Mouse (Mus musculus) MEL (cell line): ENCODE data around the gene Ndufv1. TPM values are rescaled to one million over a fixed set of nuclear protein-coding genes. Genes with fewer than 3 reads are reported as not detected.

ENCODE experiments used
- DNase-seq: peaks from one replicate; pipeline ENCODE4 v3.0.0; 2011; ENCODE audit warnings: low read depth, low spot score
- H3K27ac ChIP-seq: 2 replicates; pipeline ENCODE4 v1.5.1; 2012; ENCODE audit warnings: low read depth, mild to moderate bottlenecking, control low read depth, low read length, moderate library complexity; ENCODE audit not compliant: control insufficient read depth
- H3K27me3 ChIP-seq, 2 experiments: fragments of 150-350 bp in 1 of 2; sonication (generic) in 1 of 2; 2 replicates each; pipeline ENCODE4 v1.6.1; 2012; ENCODE audit warnings: low read length in 2 of 2, mild to moderate bottlenecking in 2 of 2, improper control_type of control experiment in 1 of 2, moderate library complexity in 1 of 2; ENCODE audit not compliant: insufficient read depth in 2 of 2, control insufficient read depth in 1 of 2
- H3K36me3 ChIP-seq, 2 experiments: 2 replicates each; pipeline ENCODE4 v1.6.1; 2012 to 2014; ENCODE audit warnings: low read length in 2 of 2, improper control_type of control experiment in 1 of 2, inconsistent platforms in 1 of 2, mild to moderate bottlenecking in 1 of 2; ENCODE audit not compliant: insufficient read depth in 2 of 2, control insufficient read depth in 1 of 2
- H3K4me1 ChIP-seq, 2 experiments: fragments of 150-350 bp in 1 of 2; sonication (generic) in 1 of 2; 2 replicates each; pipeline ENCODE4 v1.6.1; 2012; ENCODE audit warnings: low read length in 2 of 2, improper control_type of control experiment in 1 of 2, mild to moderate bottlenecking in 1 of 2; ENCODE audit not compliant: insufficient read depth in 2 of 2, control insufficient read depth in 1 of 2
- H3K4me3 ChIP-seq, 2 experiments: fragments of 150-350 bp in 1 of 2; sonication (generic) in 1 of 2; 2 replicates each; pipeline ENCODE4 v1.5.1; 2012; ENCODE audit warnings: low read depth in 2 of 2, low read length in 2 of 2, mild to moderate bottlenecking in 2 of 2, moderate library complexity in 2 of 2, control low read depth in 1 of 2, improper control_type of control experiment in 1 of 2; ENCODE audit not compliant: control insufficient read depth in 1 of 2, insufficient read depth in 1 of 2
- H3K79me2 ChIP-seq: 2 replicates; pipeline ENCODE4 v1.6.1; 2012; ENCODE audit warnings: mild to moderate bottlenecking, low read length, moderate library complexity; ENCODE audit not compliant: control insufficient read depth, poor library complexity, insufficient read depth
- H3K9ac ChIP-seq: 2 replicates; pipeline ENCODE4 v1.6.1; 2012; ENCODE audit warnings: low read depth, mild to moderate bottlenecking, control low read depth, low read length, moderate library complexity; ENCODE audit not compliant: control insufficient read depth, poor library complexity, severe bottlenecking
- H3K9me3 ChIP-seq: fragments of 150-350 bp; sonication (generic); replicated peaks from 2 replicates; pipeline ENCODE4 v1.6.1; 2012; ENCODE audit warnings: mild to moderate bottlenecking, low read length, improper control_type of control experiment, moderate library complexity; ENCODE audit not compliant: insufficient read depth
- BHLHE40 ChIP-seq: IDR thresholded peaks from 2 replicates; pipeline ENCODE4 v1.6.1; 2012; ENCODE audit warnings: low read depth, mild to moderate bottlenecking, inconsistent platforms, low read length, improper control_type of control experiment, borderline replicate concordance
- CTCF ChIP-seq, 3 experiments: IDR thresholded peaks in 2 of 3; conservative IDR thresholded peaks in 1 of 3; 2 replicates each; pipeline ENCODE4 v1.5.1; 2011 to 2012; ENCODE audit warnings: low read length in 3 of 3, low read depth in 2 of 3, mild to moderate bottlenecking in 2 of 3, improper control_type of control experiment in 1 of 3, inconsistent platforms in 1 of 3, mixed read lengths in 1 of 3, moderate library complexity in 1 of 3; ENCODE audit not compliant: control insufficient read depth in 1 of 3, insufficient read depth in 1 of 3, poor library complexity in 1 of 3, severe bottlenecking in 1 of 3
- E2F4 ChIP-seq: IDR thresholded peaks from 2 replicates; pipeline ENCODE4 v1.6.1; 2011; ENCODE audit warnings: low read depth, low read length, improper control_type of control experiment, borderline replicate concordance
- ETS1 ChIP-seq: IDR thresholded peaks from 2 replicates; pipeline ENCODE4 v1.6.1; 2012; ENCODE audit warnings: low read depth, mild to moderate bottlenecking, inconsistent platforms, low read length, improper control_type of control experiment, moderate library complexity
- MAFK ChIP-seq: IDR thresholded peaks from 2 replicates; pipeline ENCODE4 v1.6.1; 2011; ENCODE audit warnings: low read depth, mild to moderate bottlenecking, low read length, improper control_type of control experiment, borderline replicate concordance
- MAX ChIP-seq: IDR thresholded peaks from 2 replicates; pipeline ENCODE4 v1.6.1; 2011; ENCODE audit warnings: low read length, improper control_type of control experiment
- MEF2A ChIP-seq: IDR thresholded peaks from 2 replicates; pipeline ENCODE4 v1.6.1; 2014; ENCODE audit warnings: low read depth, mild to moderate bottlenecking, inconsistent platforms, low read length, improper control_type of control experiment; ENCODE audit not compliant: poor library complexity, insufficient replicate concordance, severe bottlenecking; ENCODE audit errors: extremely low read depth
- MXI1 ChIP-seq: IDR thresholded peaks from 2 replicates; pipeline ENCODE4 v1.6.1; 2011; ENCODE audit warnings: mild to moderate bottlenecking, low read depth, low read length, improper control_type of control experiment
- NELFE ChIP-seq: IDR thresholded peaks from 2 replicates; pipeline ENCODE4 v1.6.1; 2011; ENCODE audit warnings: low read depth, low read length, improper control_type of control experiment
- POLR2A ChIP-seq, 2 experiments: IDR thresholded peaks; 2 replicates each; pipeline ENCODE4 v1.6.1; 2011 to 2012; ENCODE audit warnings: low read length in 2 of 2, mild to moderate bottlenecking in 2 of 2, control low read depth in 1 of 2, improper control_type of control experiment in 1 of 2, low read depth in 1 of 2, moderate library complexity in 1 of 2; ENCODE audit not compliant: control insufficient read depth in 1 of 2, insufficient read depth in 1 of 2, poor library complexity in 1 of 2
- POLR2AphosphoS2 ChIP-seq: IDR thresholded peaks from 2 replicates; pipeline ENCODE4 v1.6.1; 2011; ENCODE audit warnings: low read length, improper control_type of control experiment
- RAD21 ChIP-seq: IDR thresholded peaks from 2 replicates; pipeline ENCODE4 v1.6.1; 2011; ENCODE audit warnings: mild to moderate bottlenecking, low read depth, low read length, improper control_type of control experiment
- SIN3A ChIP-seq: IDR thresholded peaks from 2 replicates; pipeline ENCODE4 v1.6.1; 2012; ENCODE audit warnings: low read length, improper control_type of control experiment, inconsistent platforms
- SMC3 ChIP-seq: IDR thresholded peaks from 2 replicates; pipeline ENCODE4 v1.6.1; 2011; ENCODE audit warnings: low read depth, low read length, improper control_type of control experiment
- TAL1 ChIP-seq: IDR thresholded peaks from 2 replicates; pipeline ENCODE4 v1.6.1; 2012; ENCODE audit warnings: mild to moderate bottlenecking, inconsistent platforms, low read length, moderate library complexity, mixed read lengths
- TCF12 ChIP-seq: IDR thresholded peaks from 2 replicates; pipeline ENCODE4 v1.6.1; 2014; ENCODE audit warnings: low read depth, mild to moderate bottlenecking, inconsistent platforms, low read length, improper control_type of control experiment, moderate library complexity
- USF1 ChIP-seq: IDR thresholded peaks from 2 replicates; pipeline ENCODE4 v1.6.1; 2014; ENCODE audit warnings: low read depth, mild to moderate bottlenecking, inconsistent platforms, low read length, improper control_type of control experiment, moderate library complexity
- USF2 ChIP-seq, 2 experiments: IDR thresholded peaks; 2 replicates each; pipeline ENCODE4 v1.6.1; 2011 to 2012; ENCODE audit warnings: improper control_type of control experiment in 2 of 2, low read length in 2 of 2, borderline replicate concordance in 1 of 2, inconsistent platforms in 1 of 2, low read depth in 1 of 2, mild to moderate bottlenecking in 1 of 2; ENCODE audit not compliant: insufficient read depth in 1 of 2
- ZC3H11A ChIP-seq: IDR thresholded peaks from 2 replicates; pipeline ENCODE4 v1.6.1; 2012; ENCODE audit warnings: low read depth, mild to moderate bottlenecking, inconsistent platforms, low read length, improper control_type of control experiment
- ZKSCAN1 ChIP-seq: IDR thresholded peaks from 2 replicates; pipeline ENCODE4 v1.6.1; 2012; ENCODE audit warnings: low read depth, mild to moderate bottlenecking, inconsistent platforms, low read length, improper control_type of control experiment, moderate library complexity
- ZNF384 ChIP-seq: IDR thresholded peaks from 2 replicates; pipeline ENCODE4 v1.6.1; 2012; ENCODE audit warnings: low read depth, mild to moderate bottlenecking, inconsistent platforms, low read length, improper control_type of control experiment
- polyA plus RNA-seq, 2 experiments: library from polyadenylated mRNA; stranded (reverse) in 1 of 2; unstranded in 1 of 2; fragments of >175 nt in 1 of 2; fragments of >200 nt in 1 of 2; gene quantifications; 2 replicates each; pipeline versions ENCODE4 v1.2.1 to v1.2.4; 2012; ENCODE audit warnings: low replicate concordance in 2 of 2, low read depth in 1 of 2; ENCODE audit not compliant: insufficient read length in 2 of 2, insufficient read depth in 1 of 2, missing spikeins in 1 of 2
- total RNA-seq: library from RNA; depleted of rRNA; stranded (reverse); fragments of 300-350 nt; gene quantifications from 2 replicates; pipeline ENCODE4 v1.2.3, GENCODE M21; 2012

The Ndufv1 gene
- total and polyA plus RNA-seq, 3 experiments: 218 to 267 TPM; not detected in 1

GRCm38 (mm10) chr19:4052516-4053030, 40.0 kb upstream of the Ndufv1 start:
- DNase-seq: no peak

DNA sequence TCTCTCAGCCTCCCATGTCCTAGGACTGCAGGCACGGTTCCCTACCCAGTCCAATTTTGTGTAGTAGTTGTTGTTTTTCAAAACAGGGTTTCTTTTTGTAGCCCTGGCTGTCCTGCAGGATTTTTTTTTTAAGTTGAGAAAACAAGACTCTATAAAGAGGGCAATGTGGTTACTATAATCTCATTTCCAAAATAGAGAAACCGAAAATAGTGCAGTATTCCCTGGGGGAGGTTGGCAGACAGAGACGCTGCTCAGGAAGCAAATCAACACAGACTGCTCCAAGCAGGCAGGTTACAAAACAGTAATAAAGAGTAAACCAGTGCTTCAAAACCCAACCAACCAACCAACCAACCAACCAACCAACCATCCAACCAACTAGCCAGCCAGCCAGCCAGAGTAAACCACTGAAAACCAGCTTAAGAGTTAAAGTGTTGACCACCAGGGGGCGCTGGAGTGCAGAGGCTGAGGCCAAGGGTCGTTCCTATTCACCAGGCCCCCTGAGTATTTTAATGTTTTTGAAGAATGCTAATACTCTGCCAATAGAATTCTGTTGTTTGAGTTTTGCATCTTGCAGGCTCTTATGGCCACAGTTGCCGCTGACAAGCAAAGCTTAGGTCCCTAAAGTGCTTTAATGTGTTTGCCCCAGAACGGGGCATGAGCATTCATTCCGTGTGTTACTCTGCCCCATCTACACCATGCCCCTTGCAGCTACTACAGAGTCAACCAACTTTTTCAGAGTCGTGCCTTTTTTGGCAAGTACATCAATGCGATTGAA, 39.3 kb upstream of the Ndufv1 start:
- TF ChIP-seq ZKSCAN1: no peak
- no peak for TF ChIP-seq ZNF384
- TF ChIP-seq BHLHE40: no peak
- no peak for TF ChIP-seq NELFE
- no peak for TF ChIP-seq POLR2AphosphoS2
- TF ChIP-seq USF1: no peak
- peak; percentile 78 to 90 (median 82) for TF ChIP-seq CTCF (IDR thresholded peaks at IDR 0.05 in 2 of 3, conservative IDR thresholded peaks at IDR 0.05 in 1 of 3; ENCODE audit: control insufficient read depth in 1 of 3, insufficient read depth in 1 of 3, low read depth in 2 of 3, low read length in 3 of 3, poor library complexity in 1 of 3, severe bottlenecking in 1 of 3)
- TF ChIP-seq ZC3H11A: peak; percentile 64
- peak; percentile 61 for TF ChIP-seq RAD21
- TF ChIP-seq ETS1: no peak
- no peak for TF ChIP-seq MEF2A
- TF ChIP-seq TAL1: no peak
- no peak for TF ChIP-seq SIN3A
- TF ChIP-seq SMC3: peak; percentile 88
- no peak for TF ChIP-seq USF2 (IDR thresholded peaks at IDR 0.05; ENCODE audit: borderline replicate concordance in 1 of 2, insufficient read depth in 1 of 2, low read depth in 1 of 2, low read length in 2 of 2)
- TF ChIP-seq E2F4: no peak
- Histone ChIP-seq H3K79me2 (no peaks in the 10 kb centered on the region), H3K27ac (no peak overlapping the region), H3K9me3 (no peaks in the 10 kb centered on the region), H3K36me3 (peaks cover 0 to under 1% of the 10 kb centered on the region in 2 experiments; a peak in 1 of 4 replicates), H3K4me1 (peaks cover 0 to 3% of the 10 kb centered on the region in 2 experiments; a peak in 1 of 4 replicates), H3K27me3 (peaks cover 0 to 3% of the 10 kb centered on the region in 2 experiments; a peak in 1 of 4 replicates), H3K9ac (no peak overlapping the region), H3K4me3 (no peak overlapping the region)
- DNase-seq: peak; percentile 66

More at GRCm38 (mm10) chr19:4052516-4053030, 40.0 kb upstream of the Ndufv1 start:
- H3K9ac ChIP-seq: no peak overlapping the region
- H3K27me3 ChIP-seq: peaks cover 0 to 3% of the 10 kb centered on the region in 2 experiments; a peak in 1 of 4 replicates
- no peak overlapping the region for H3K27ac ChIP-seq
- no peaks in the 10 kb centered on the region for H3K9me3 ChIP-seq
- no peaks in the 10 kb centered on the region for H3K4me1 ChIP-seq
- no peaks in the 10 kb centered on the region for H3K36me3 ChIP-seq
- no peaks in the 10 kb centered on the region for H3K79me2 ChIP-seq
- no peak for TF ChIP-seq MXI1
- TF ChIP-seq MAFK: no peak
- TF ChIP-seq MAX: no peak
- TF ChIP-seq MEF2A: no peak
- no peak for TF ChIP-seq SMC3
- no peak for TF ChIP-seq TCF12
- no peak for TF ChIP-seq POLR2A (IDR thresholded peaks at IDR 0.05; ENCODE audit: control insufficient read depth in 1 of 2, insufficient read depth in 1 of 2, low read depth in 1 of 2, low read length in 2 of 2, poor library complexity in 1 of 2)
- H3K4me3 ChIP-seq: no peak overlapping the region
